Mouse (Mus musculus) gonadal fat pad, adult 2 months (tissue): ENCODE data around the gene Mroh2a. TPM values are rescaled to one million over a fixed set of nuclear protein-coding genes. Genes with fewer than 3 reads are reported as not detected.
"Not testable (repeated sequence)": the region's sequence is repeated elsewhere in the genome, so short reads cannot be mapped to it uniquely, and the experiment has no call there.

Experiments
- DNase-seq: peaks from one replicate; pipeline ENCODE4 v3.0.0-alpha.2; 2012; ENCODE audit warnings: low read depth
- polyA plus RNA-seq: library from polyadenylated mRNA; depleted of rRNA; stranded (reverse); fragments of >200 nt; gene quantifications from 2 replicates; pipeline ENCODE4 v1.2.3, GENCODE M21; 2012

Gene Mroh2a
- polyA plus RNA-seq, 1 experiment = 52.3 TPM

GRCm38 (mm10) chr1:88218591-88218990, 8.2 kb upstream of the Mroh2a start:
- DNase-seq = no peak

GRCm38 (mm10) chr1:88219054-88219453, 7.7 kb upstream of the Mroh2a start:
- DNase-seq = no peak

- peak; percentile 94 for DNase-seq
Measured at GRCm38 (mm10) chr1:88220336-88220735, 6.5 kb upstream of the Mroh2a start.

GRCm38 (mm10) chr1:88222216-88222615, 4.6 kb upstream of the Mroh2a start:
- DNase-seq = no peak

- DNase-seq = not testable (repeated sequence)
Measured at GRCm38 (mm10) chr1:88223011-88223515, 3.7 kb upstream of the Mroh2a start.

- no peak for DNase-seq
Measured at GRCm38 (mm10) chr1:88223591-88223990, 3.2 kb upstream of the Mroh2a start.

- peak; percentile 99 for DNase-seq
Measured at GRCm38 (mm10) chr1:88224029-88224776, 2.6 kb upstream of the Mroh2a start.

GRCm38 (mm10) chr1:88225301-88225700, 1.5 kb upstream of the Mroh2a start:
- DNase-seq = not testable (repeated sequence)

GRCm38 (mm10) chr1:88225741-88226140, 1.0 kb upstream of the Mroh2a start:
- DNase-seq = no peak

- no peak for DNase-seq
Measured at GRCm38 (mm10) chr1:88227482-88227881, 696 bp downstream of the Mroh2a start.

GRCm38 (mm10) chr1:88228121-88228520, 1.3 kb downstream of the Mroh2a start:
- no peak for DNase-seq

GRCm38 (mm10) chr1:88229566-88229965, 2.8 kb downstream of the Mroh2a start:
- no peak for DNase-seq

- DNase-seq = no peak
Measured at GRCm38 (mm10) chr1:88229986-88230385, 3.2 kb downstream of the Mroh2a start.

GRCm38 (mm10) chr1:88230421-88230820, 3.6 kb downstream of the Mroh2a start:
- DNase-seq = no peak

GRCm38 (mm10) chr1:88230981-88231802, 4.4 kb downstream of the Mroh2a start:
- DNase-seq = no peak

GRCm38 (mm10) chr1:88231803-88232499, 5.2 kb downstream of the Mroh2a start:
- no peak for DNase-seq

GRCm38 (mm10) chr1:88232664-88233380, 6.0 kb downstream of the Mroh2a start:
- no peak for DNase-seq

GRCm38 (mm10) chr1:88233421-88234247, 6.8 kb downstream of the Mroh2a start:
- DNase-seq = no peak

- no peak for DNase-seq
Measured at GRCm38 (mm10) chr1:88234248-88234610, 7.4 kb downstream of the Mroh2a start.

GRCm38 (mm10) chr1:88234646-88235045, 7.9 kb downstream of the Mroh2a start:
- no peak for DNase-seq
